Mouse (Mus musculus) forelimb bud, embryonic 11.5 days (tissue): ENCODE results near the gene Selenov.
A peak's percentile ranks its signal among the peaks of the same experiment; 100 is the strongest.
"Not testable (repeated sequence)": the region's sequence is repeated elsewhere in the genome, so short reads cannot be mapped to it uniquely, and the experiment has no call there.

Experiments used
- DNase-seq: peaks from one replicate; pipeline ENCODE4 v3.0.0-alpha.2; 2012; ENCODE audit warnings: low read depth, low spot score

Selenov gene

GRCm38 (mm10) chr7:28294481-28294880 is 3.5 kb upstream of the Selenov start:
- peak; percentile 80 for DNase-seq

- no peak for DNase-seq
Measured at GRCm38 (mm10) chr7:28290165-28290564, 821 bp downstream of the Selenov start.

- no peak for DNase-seq
Measured at GRCm38 (mm10) chr7:28280630-28281029, 10.4 kb downstream of the Selenov start.

GRCm38 (mm10) chr7:28278279-28278652 is 12.7 kb downstream of the Selenov start:
- DNase-seq: no peak

GRCm38 (mm10) chr7:28277615-28278278 is 13.2 kb downstream of the Selenov start, which contains the start of gene Eid2b:
TSS of gene Eid2b (plus strand) at chr7:28277739.
- peak; percentile 95 for DNase-seq

GRCm38 (mm10) chr7:28277237-28277614 is 13.8 kb downstream of the Selenov start:
- DNase-seq: no peak

GRCm38 (mm10) chr7:28271761-28272160 is 19.2 kb downstream of the Selenov start:
- no peak for DNase-seq

- no peak for DNase-seq
Measured at GRCm38 (mm10) chr7:28269355-28269754, 21.6 kb downstream of the Selenov start.

GRCm38 (mm10) chr7:28268576-28268975 is 22.4 kb downstream of the Selenov start:
- DNase-seq: no peak

GRCm38 (mm10) chr7:28268042-28268531 is 22.9 kb downstream of the Selenov start:
- peak; percentile 41 for DNase-seq

- DNase-seq: peak; percentile 92
Measured at GRCm38 (mm10) chr7:28267129-28268041, 23.6 kb downstream of the Selenov start, which contains the start of gene Eid2. TSS of gene Eid2 (plus strand) at chr7:28267881.

GRCm38 (mm10) chr7:28265391-28265790 is 25.6 kb downstream of the Selenov start:
- DNase-seq: no peak

- DNase-seq: peak; percentile 85
Measured at GRCm38 (mm10) chr7:28263786-28264185, 27.2 kb downstream of the Selenov start.

GRCm38 (mm10) chr7:28262861-28263260 is 28.1 kb downstream of the Selenov start:
- no peak for DNase-seq

- no peak for DNase-seq
Measured at GRCm38 (mm10) chr7:28255476-28255875, 35.5 kb downstream of the Selenov start.

GRCm38 (mm10) chr7:28254591-28254990 is 36.4 kb downstream of the Selenov start:
- DNase-seq: no peak

- DNase-seq: no peak
Measured at GRCm38 (mm10) chr7:28251976-28252375, 39.0 kb downstream of the Selenov start.

- no peak for DNase-seq
Measured at GRCm38 (mm10) chr7:28248957-28249356, 42.0 kb downstream of the Selenov start.

GRCm38 (mm10) chr7:28243943-28244342 is 47.0 kb downstream of the Selenov start:
- not testable (repeated sequence) for DNase-seq
